Mouse (Mus musculus) ES-E14 (cell line): Measurements from ENCODE around the gene Map7d1.

Experiments used
- CHD2 ChIP-seq: IDR thresholded peaks from 2 replicates; pipeline ENCODE4 v1.6.1; 2014; ENCODE audit warnings: mild to moderate bottlenecking, low read depth, low read length, inconsistent platforms
- MAFK ChIP-seq: IDR thresholded peaks from 2 replicates; pipeline ENCODE4 v1.6.1; 2014; ENCODE audit warnings: mild to moderate bottlenecking, low read depth, low read length, inconsistent platforms; ENCODE audit not compliant: insufficient read depth
- ZNF384 ChIP-seq: IDR thresholded peaks from 2 replicates; pipeline ENCODE4 v1.6.1; 2012; ENCODE audit warnings: low read depth, low read length, inconsistent platforms

DNA sequence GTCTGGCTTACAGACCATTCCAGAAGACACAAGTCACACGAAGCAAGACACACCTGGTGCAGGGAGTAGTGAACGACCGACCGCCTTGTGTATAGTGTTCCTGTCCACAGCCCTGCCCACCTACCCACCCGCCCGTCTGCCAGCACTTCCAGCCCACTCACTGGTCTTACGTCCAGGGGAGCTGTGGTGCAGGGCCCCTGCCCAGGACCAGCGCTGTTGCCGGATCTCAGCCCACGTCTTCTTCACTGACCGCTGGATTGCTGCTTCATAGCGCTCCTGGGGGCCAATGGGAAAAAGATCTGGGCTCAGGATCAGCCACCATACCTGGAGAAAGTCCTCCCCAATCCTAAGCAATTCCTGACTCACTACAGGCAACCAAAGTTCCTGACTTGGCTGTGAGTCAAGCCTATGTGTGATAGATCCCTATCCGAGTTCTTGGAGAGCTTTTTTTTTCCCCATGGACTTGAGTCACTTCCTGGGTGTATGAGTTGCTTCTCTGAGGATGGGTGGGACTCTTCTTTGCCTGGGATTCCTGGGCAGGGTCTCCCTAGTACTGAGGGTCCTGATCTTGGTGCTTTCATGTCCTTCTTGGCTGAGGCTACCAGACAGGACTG is 16.2 kb downstream of the Map7d1 start:
- TF ChIP-seq CHD2 (no peak), ZNF384 (no peak), MAFK (no peak)
